Mouse (Mus musculus): ENCODE results near the gene Mapkap1. TPM values are rescaled to one million over a fixed set of nuclear protein-coding genes. Genes with fewer than 3 reads are reported as not detected.

Gene Mapkap1
- total and polyA plus RNA-seq, 3 experiments, result 39.4 to 45.8 (median 40.7) TPM

DNA sequence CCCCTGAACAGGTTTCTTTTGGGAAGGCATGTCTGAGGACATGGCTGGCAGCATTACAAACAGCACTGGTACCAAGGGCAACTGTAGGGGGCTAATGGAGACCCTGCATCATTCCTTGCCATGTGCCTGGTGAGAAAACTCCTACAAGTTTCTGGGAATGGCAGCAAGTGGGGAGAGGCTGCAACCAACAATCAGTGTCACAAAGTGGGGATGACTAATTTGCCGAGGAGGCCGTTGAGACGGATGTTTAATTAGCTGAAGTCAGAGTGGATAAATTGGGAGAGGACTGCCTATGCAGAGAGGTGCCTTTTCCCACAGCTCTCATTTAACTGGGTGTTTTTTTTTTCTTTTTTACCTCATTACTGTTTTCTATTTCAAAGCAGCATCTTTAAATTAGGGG is 137.4 kb downstream of the Mapkap1 start:
- Histone ChIP-seq H3K27ac (ENCODE audit: insufficient read depth, low read depth) (no peak overlapping the region), H3K79me2 (replicated peaks; ENCODE audit: control insufficient read depth, extremely low read depth, insufficient read depth, poor library complexity, severe bottlenecking) (no peaks in the 10 kb centered on the region), H3K4me3 (replicated peaks in 1 of 3; ENCODE audit: low read depth in 2 of 3, low read length in 2 of 3, poor library complexity in 1 of 3) (no peak overlapping the region), H3K9ac (ENCODE audit: insufficient read depth, low read depth) (no peak overlapping the region), H3K4me2 (ENCODE audit: insufficient read depth, low read depth, poor library complexity, severe bottlenecking) (no peak overlapping the region), H3K27me3 (replicated peaks) (no peaks in the 10 kb centered on the region), H3K36me3 (replicated peaks in 1 of 2; ENCODE audit: control insufficient read depth in 1 of 2, insufficient read depth in 1 of 2, low read length in 1 of 2) (peaks cover 4 to 17% of the 10 kb centered on the region in 2 experiments), H3K4me1 (ENCODE audit: control insufficient read depth in 1 of 2, insufficient read depth in 2 of 2) (peaks cover 15 to 50% of the 10 kb centered on the region in 2 experiments), H3K9me3 (replicated peaks; ENCODE audit: low read length) (no peaks in the 10 kb centered on the region)
- no peak for DNase-seq (ENCODE audit: extremely low read depth)
- in situ Hi-C loops (cut with MboI; ENCODE audit: low pct_ligation_motif_present, low pct_unique_long_range_greater_than_20kb, low sequenced_read_pairs) (no loop called here), dilution Hi-C loops (cut with MboI; ENCODE audit: extremely low pct_ligation_motif_present, extremely low pct_unique_long_range_greater_than_20kb, low sequenced_read_pairs) (no loop called here)
- TF ChIP-seq UBTF (IDR thresholded peaks at IDR 0.05; ENCODE audit: low read depth, low read length) (no peak), IRF4 (IDR thresholded peaks at IDR 0.05; ENCODE audit: low read depth, low read length) (no peak), MYC (IDR thresholded peaks at IDR 0.05; ENCODE audit: low read depth, low read length) (no peak), HCFC1 (IDR thresholded peaks at IDR 0.05; ENCODE audit: low read depth, low read length) (no peak), ZC3H11A (IDR thresholded peaks at IDR 0.05; ENCODE audit: low read depth, low read length) (no peak), EP300 (IDR thresholded peaks at IDR 0.05; ENCODE audit: low read length) (no peak), MAX (IDR thresholded peaks at IDR 0.05; ENCODE audit: low read length) (no peak), ZMIZ1 (IDR thresholded peaks at IDR 0.05; ENCODE audit: low read depth, low read length) (no peak), USF2 (conservative IDR thresholded peaks at IDR 0.05; ENCODE audit: low read depth, low read length) (no peak), SIN3A (IDR thresholded peaks at IDR 0.05; ENCODE audit: low read length) (no peak), ZKSCAN1 (IDR thresholded peaks at IDR 0.05; ENCODE audit: borderline replicate concordance, low read depth, low read length) (no peak), ZNF384 (IDR thresholded peaks at IDR 0.05; ENCODE audit: low read depth, low read length) (no peak), JUND (conservative IDR thresholded peaks at IDR 0.05; ENCODE audit: low read depth, low read length) (no peak), RAD21 (IDR thresholded peaks at IDR 0.05; ENCODE audit: low read depth, low read length) (no peak), SMC3 (IDR thresholded peaks at IDR 0.05; ENCODE audit: low read depth, low read length) (no peak), ETS1 (conservative IDR thresholded peaks at IDR 0.05; ENCODE audit: low read depth, low read length) (no peak), CHD2 (IDR thresholded peaks at IDR 0.05; ENCODE audit: low read length) (no peak)

GRCm38 (mm10) chr2:34544646-34545395 is 138.2 kb downstream of the Mapkap1 start:
- no peak for TF ChIP-seq JUN (IDR thresholded peaks at IDR 0.05; ENCODE audit: insufficient read depth, low read depth, low read length)
- no peak for TF ChIP-seq POLR2A (IDR thresholded peaks at IDR 0.05; ENCODE audit: low read depth, low read length)
- Histone ChIP-seq H3K27ac (ENCODE audit: insufficient read depth, low read depth) (no peak overlapping the region), H3K4me3 (replicated peaks in 1 of 3; ENCODE audit: low read depth in 2 of 3, low read length in 2 of 3, poor library complexity in 1 of 3) (no peak overlapping the region), H3K79me2 (replicated peaks; ENCODE audit: control insufficient read depth, extremely low read depth, insufficient read depth, poor library complexity, severe bottlenecking) (no peaks in the 10 kb centered on the region), H3K36me3 (replicated peaks in 1 of 2; ENCODE audit: control insufficient read depth in 1 of 2, insufficient read depth in 1 of 2, low read length in 1 of 2) (peaks cover 4 to 19% of the 10 kb centered on the region in 2 experiments), H3K9me3 (replicated peaks; ENCODE audit: low read length) (no peaks in the 10 kb centered on the region), H3K4me1 (ENCODE audit: control insufficient read depth in 1 of 2, insufficient read depth in 2 of 2) (peaks cover 15 to 55% of the 10 kb centered on the region in 2 experiments), H3K9ac (ENCODE audit: insufficient read depth, low read depth) (no peak overlapping the region), H3K27me3 (replicated peaks) (no peaks in the 10 kb centered on the region), H3K4me2 (ENCODE audit: insufficient read depth, low read depth, poor library complexity, severe bottlenecking) (no peak overlapping the region)
- DNase-seq (ENCODE audit: extremely low read depth), result no peak
- dilution Hi-C loops (cut with MboI; ENCODE audit: extremely low pct_ligation_motif_present, extremely low pct_unique_long_range_greater_than_20kb, low sequenced_read_pairs) (no loop called here), in situ Hi-C loops (cut with MboI; ENCODE audit: low pct_ligation_motif_present, low pct_unique_long_range_greater_than_20kb, low sequenced_read_pairs) (no loop called here)

Data from CH12.LX (cell line).